Mouse (Mus musculus) hematopoietic stem cell, adult 5-6 weeks (primary cell): ENCODE results near the gene Zfp628. TPM values are rescaled to one million over a fixed set of nuclear protein-coding genes. Genes with fewer than 3 reads are reported as not detected.
A peak's percentile ranks its signal among the peaks of the same experiment; 100 is the strongest.

Experiments
- ATAC-seq, 2 experiments: fragments of 125-278 bp in 1 of 2; replicated peaks in 1 of 2; 2 replicates each; pipeline ENCODE4 v1.8.0; 2016 to 2017; ENCODE audit warnings: inconsistent platforms in 2 of 2, mild to moderate bottlenecking in 2 of 2, moderate number of reproducible peaks in 2 of 2, low read depth in 1 of 2, moderate TSS enrichment in 1 of 2; ENCODE audit not compliant: low FRiP score in 2 of 2, poor library complexity in 2 of 2, severe bottlenecking in 2 of 2, insufficient read depth in 1 of 2, low TSS enrichment in 1 of 2
- total RNA-seq: library from RNA; stranded (forward); fragments of 172-1452, 232-1000 nt; gene quantifications from 2 replicates; pipeline ENCODE4 v1.2.3, GENCODE M21; 2017

Gene Zfp628
- total RNA-seq, 1 experiment from 2014 or later, result 2.2 TPM

- ATAC-seq, result no peak
Observed at GRCm38 (mm10) chr7:4926849-4927248, 11.8 kb downstream of the Zfp628 start.

GRCm38 (mm10) chr7:4927711-4928110, 12.7 kb downstream of the Zfp628 start:
- ATAC-seq, result no peak

GRCm38 (mm10) chr7:4928323-4928722, 13.3 kb downstream of the Zfp628 start:
- ATAC-seq, result no peak

DNA sequence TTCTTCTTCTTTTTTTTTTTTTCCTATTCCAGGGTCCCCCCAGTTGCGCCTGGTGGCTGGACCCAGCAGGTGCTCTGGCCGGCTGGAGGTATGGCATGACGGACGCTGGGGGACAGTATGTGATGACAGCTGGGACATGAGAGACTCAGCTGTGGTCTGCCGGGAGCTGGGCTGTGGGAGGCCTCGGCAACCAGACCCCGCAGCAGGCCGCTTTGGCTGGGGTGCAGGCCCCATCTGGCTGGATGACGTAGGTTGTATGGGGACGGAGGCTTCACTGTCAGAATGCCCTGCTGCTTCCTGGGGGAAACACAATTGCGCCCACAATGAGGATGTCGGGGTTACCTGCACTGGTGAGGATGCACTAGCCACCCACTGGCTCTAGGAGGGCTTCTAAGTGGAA, 18.1 kb downstream of the Zfp628 start:
- no peak for ATAC-seq

- ATAC-seq, result no peak
Observed at GRCm38 (mm10) chr7:4934160-4934914, 19.3 kb downstream of the Zfp628 start.

GRCm38 (mm10) chr7:4936832-4937231, 21.8 kb downstream of the Zfp628 start:
- ATAC-seq, result no peak

- no peak for ATAC-seq
Observed at GRCm38 (mm10) chr7:4937392-4937791, 22.4 kb downstream of the Zfp628 start.

GRCm38 (mm10) chr7:4938456-4938855, 23.4 kb downstream of the Zfp628 start:
- ATAC-seq, result peak; percentile 43 to 61; a peak in 2 of 4 replicates

- peak; percentile 46 to 61 for ATAC-seq
Observed at GRCm38 (mm10) chr7:4940068-4940479, 25.1 kb downstream of the Zfp628 start.

DNA sequence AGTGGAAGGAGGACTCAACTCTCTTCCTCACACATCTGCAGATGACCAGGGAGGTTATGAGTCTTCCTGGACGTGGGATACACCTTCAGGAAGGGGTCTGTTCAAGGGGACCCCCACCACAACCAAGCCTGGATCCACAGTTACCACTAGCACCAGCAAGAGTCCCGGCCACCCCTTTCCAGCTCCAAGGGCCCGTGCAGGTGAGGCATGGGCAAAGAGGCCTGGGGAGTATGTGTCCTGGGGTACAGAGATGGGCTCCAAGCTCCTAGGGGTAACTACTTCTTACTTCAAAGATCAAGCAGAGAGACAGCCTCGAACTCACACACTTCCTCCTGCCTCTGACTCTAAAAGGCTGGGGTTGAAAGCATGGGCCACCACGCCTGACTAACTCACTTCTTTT, 27.7 kb downstream of the Zfp628 start:
- ATAC-seq, result no peak

GRCm38 (mm10) chr7:4943223-4943815, 28.3 kb downstream of the Zfp628 start:
- peak; percentile 90 to 92 for ATAC-seq

DNA sequence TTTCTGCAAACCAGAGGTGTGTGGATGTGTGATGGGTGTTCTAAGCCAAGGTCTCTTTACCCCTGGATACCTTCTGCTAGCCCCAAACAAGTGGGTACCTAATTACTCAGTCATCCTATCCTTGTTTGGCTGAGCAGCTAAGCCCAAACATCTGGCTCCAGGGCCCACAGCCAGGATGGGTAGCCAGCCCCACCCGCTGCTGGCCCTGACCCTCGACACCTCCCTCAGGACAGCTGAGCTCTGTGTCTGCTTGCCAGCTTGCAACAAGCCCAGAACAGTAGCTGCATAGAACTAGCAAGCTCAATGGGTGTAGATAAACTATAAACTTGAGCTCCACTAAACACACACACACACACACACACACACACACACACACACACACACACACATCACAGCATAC, 32.8 kb downstream of the Zfp628 start:
- no peak for ATAC-seq

GRCm38 (mm10) chr7:4948386-4948785, 33.4 kb downstream of the Zfp628 start:
- no peak for ATAC-seq

- no peak for ATAC-seq
Observed at GRCm38 (mm10) chr7:4950561-4951342, 35.7 kb downstream of the Zfp628 start.

DNA sequence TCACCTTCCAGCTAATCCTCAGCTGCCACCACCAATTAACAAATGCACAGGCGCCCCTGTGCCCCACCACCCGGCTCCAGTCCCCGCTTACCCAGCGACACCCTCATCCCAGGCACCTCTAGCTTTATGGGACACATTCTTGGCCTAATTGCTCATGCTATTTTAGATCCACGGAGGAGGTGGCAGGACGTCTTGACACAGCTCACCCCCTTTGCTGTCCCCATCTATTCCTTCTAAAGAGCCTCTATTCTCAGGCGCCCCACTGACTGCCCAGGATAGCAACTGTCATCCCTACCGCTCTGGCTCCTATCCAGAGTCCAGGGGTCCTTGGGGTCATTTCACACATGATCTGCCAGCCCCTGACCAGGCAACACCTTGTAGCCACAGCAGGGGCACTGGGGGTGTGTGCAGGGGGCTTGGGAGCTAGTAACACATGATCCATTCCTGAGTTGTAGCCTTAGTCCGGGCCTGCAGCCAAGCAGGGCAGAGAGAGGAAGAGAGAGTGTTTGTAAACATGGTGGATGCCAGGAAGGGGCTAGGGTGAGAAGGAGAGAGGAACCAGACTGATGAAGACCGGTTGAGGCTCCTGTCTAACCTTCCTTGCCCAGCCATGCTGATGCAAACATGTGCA, 38.9 kb downstream of the Zfp628 start:
- no peak for ATAC-seq

DNA sequence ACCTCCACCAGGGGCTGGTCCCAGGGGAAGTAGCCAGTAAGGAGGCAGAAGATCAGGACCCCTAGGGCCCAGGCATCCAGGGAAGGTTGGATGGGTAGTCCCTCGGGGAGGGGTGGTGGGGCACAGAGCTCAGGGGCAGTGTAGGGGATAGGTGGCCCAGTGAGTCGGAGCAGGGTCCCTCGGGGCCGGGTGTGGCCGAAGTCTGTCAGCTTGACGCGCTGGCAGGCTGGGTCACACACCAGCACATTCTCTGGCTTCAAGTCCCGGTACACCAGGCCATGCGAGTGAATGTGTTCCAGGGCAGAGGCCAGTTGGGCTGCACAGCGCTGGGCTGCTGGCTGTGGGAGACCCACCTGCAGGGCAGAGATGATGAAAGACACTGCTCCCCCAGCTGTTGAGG, 42.3 kb downstream of the Zfp628 start:
- no peak for ATAC-seq

DNA sequence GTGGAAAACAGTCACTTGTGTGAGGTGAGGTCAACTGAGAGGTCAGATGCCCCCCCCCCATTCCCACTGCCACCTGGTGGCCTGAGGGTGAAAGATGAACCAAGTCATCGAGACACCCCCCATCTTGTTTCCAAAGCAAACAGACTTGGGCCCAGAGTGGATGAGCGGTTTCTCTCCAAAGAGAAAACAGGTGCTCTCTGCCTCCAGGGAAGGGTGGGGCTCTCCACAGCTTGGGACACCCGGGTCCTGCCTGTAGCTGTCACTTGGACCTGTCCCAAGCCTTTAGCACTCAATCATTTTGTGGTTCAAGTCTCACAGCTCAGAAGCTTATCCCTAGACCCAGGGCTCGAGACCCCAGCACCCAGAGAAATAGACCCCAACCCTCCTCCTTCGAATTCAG, 48.5 kb downstream of the Zfp628 start:
- no peak for ATAC-seq

DNA sequence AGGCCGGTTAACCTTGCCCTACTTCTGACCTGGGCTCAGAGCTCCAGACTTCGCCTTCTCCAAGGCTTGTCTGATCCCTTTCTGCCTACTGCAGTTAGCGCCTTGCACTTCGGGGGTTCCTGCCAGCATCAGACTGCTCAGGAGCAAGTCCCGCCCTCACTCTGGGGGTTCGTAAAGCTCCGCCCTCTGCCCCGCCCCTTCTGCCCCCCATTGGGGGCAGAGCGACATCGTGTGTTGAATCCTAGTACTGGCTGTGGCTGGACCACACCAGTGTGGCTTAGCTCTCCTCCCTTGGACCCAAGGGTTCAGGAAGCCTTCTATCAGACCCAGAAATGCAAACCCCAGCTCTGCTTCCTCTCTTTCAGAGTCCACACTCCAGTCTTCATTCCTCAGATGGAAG, 49.3 kb downstream of the Zfp628 start, which contains the start of gene Sbk2:
Gene Sbk2 (minus strand): TSS at position 135 of the 400 bp plus-strand sequence.
- peak; percentile 93 to 98 for ATAC-seq
